Mouse (Mus musculus) midbrain, embryonic 14.5 days (tissue): ENCODE measurements around the gene Psmd9. TPM values are rescaled to one million over a fixed set of nuclear protein-coding genes. Genes with fewer than 3 reads are reported as not detected.
"Not testable (repeated sequence)": the region's sequence is repeated elsewhere in the genome, so short reads cannot be mapped to it uniquely, and the experiment has no call there.

Experiments
- ATAC-seq: fragments of 200-750 bp; cut with Nextera tagmentation; 2 replicates; pipeline ENCODE4 v1.8.0; 2017; ENCODE audit warnings: moderate number of reproducible peaks, moderate library complexity; ENCODE audit not compliant: low FRiP score, low TSS enrichment
- DNase-seq: peaks from one replicate; pipeline ENCODE4 v3.0.0-alpha.2; 2015
- H3K27ac ChIP-seq: fragments of 300-500 bp; sonication (generic); replicated peaks from 2 replicates; pipeline ENCODE4 v1.5.1; 2014; ENCODE audit warnings: mild to moderate bottlenecking, low read depth, low read length, moderate library complexity
- H3K27me3 ChIP-seq: fragments of 300-500 bp; sonication (generic); 2 replicates; pipeline ENCODE4 v1.6.1; 2014; ENCODE audit warnings: low read length, control low read depth, mixed read lengths; ENCODE audit not compliant: control insufficient read depth, insufficient read depth
- H3K36me3 ChIP-seq: fragments of 300-500 bp; sonication (generic); 2 replicates; pipeline ENCODE4 v1.6.1; 2014; ENCODE audit warnings: low read length, control low read depth; ENCODE audit not compliant: control insufficient read depth, insufficient read depth
- H3K4me1 ChIP-seq: fragments of 300-500 bp; sonication (generic); 2 replicates; pipeline ENCODE4 v1.6.1; 2014; ENCODE audit warnings: mild to moderate bottlenecking, antibody characterized with exemption, low read length, control low read depth; ENCODE audit not compliant: control insufficient read depth, insufficient read depth
- H3K4me2 ChIP-seq: fragments of 300-500 bp; sonication (generic); 2 replicates; pipeline ENCODE4 v1.6.1; 2014; ENCODE audit warnings: mild to moderate bottlenecking, low read length, moderate library complexity
- H3K4me3 ChIP-seq: fragments of 300-500 bp; sonication (generic); replicated peaks from 2 replicates; pipeline ENCODE4 v1.5.1; 2014; ENCODE audit warnings: low read depth, low read length
- H3K9ac ChIP-seq: fragments of 300-500 bp; sonication (generic); replicated peaks from 2 replicates; pipeline ENCODE4 v1.6.1; 2014; ENCODE audit warnings: mild to moderate bottlenecking, low read length, moderate library complexity
- H3K9me3 ChIP-seq: fragments of 300-500 bp; sonication (generic); 2 replicates; pipeline ENCODE4 v1.6.1; 2016; ENCODE audit warnings: low read length, control low read depth, mixed read lengths; ENCODE audit not compliant: control insufficient read depth
- WGBS: fragments of 180-500 bp; shearing (Covaris S2); extraction: QIAGEN DNeasy Blood & Tissue Kit; methylation state at CpG from one replicate; pipeline ENCODE4 v1.1.7; 2014; 5-methylcytosine and 5-hydroxymethylcytosine counted together
- polyA plus RNA-seq: library from polyadenylated mRNA; unstranded; fragments of >200 nt; fragmentation: Nextera tagmentation; extraction: Ambion mirVana; gene quantifications from 2 replicates; pipeline ENCODE4 v1.2.1, GENCODE M21; 2014

Gene Psmd9
- polyA plus RNA-seq, 1 experiment from 2014 or later, result 51.3 TPM

DNA sequence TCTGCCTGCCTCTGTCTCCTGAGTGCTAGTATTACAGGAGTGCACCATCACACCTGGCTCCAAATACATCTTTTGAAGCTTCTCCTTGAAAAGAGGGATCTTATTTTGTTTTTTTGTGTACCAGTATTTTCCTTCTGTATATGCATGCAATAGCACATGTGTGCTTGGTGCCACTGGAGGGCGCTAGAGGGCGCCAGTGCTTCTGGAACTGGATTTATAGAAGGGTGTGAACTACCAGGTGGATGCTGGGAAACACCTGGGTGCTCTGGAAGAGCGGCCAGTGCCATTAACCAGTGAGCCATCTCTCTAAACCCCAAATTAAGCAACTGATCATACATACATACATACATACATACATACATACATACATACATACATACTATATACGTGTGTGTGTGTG is 33.6 kb downstream of the Psmd9 start:
- not testable (repeated sequence) for H3K9ac ChIP-seq, ATAC-seq, H3K4me2 ChIP-seq, H3K36me3 ChIP-seq, DNase-seq, H3K4me3 ChIP-seq, H3K4me1 ChIP-seq, H3K9me3 ChIP-seq, H3K27me3 ChIP-seq, H3K27ac ChIP-seq
- WGBS, result 58% methylated on average over 3 of the region's 4 CpGs

DNA sequence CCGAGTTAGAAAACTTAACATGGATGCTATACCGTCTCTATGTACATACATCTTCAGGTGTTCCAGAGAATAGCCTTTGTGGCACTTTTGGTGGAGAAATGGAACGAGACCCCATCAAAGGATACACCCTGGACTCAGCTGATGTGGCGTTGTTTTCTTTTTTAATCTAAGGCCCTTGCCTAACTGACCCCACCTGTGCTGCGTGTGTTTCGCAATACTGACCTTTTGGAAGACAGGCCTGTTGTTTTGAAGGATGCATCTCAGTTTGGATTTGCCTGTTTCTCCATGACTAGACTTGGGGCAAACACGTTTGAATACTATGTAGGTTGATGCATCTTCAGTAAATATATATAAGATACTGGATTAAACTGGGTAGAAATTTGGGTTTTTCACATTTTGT is 34.4 kb downstream of the Psmd9 start:
- not testable (repeated sequence) for H3K27me3 ChIP-seq, DNase-seq, H3K4me1 ChIP-seq, H3K36me3 ChIP-seq, H3K9me3 ChIP-seq, H3K4me3 ChIP-seq, H3K4me2 ChIP-seq, H3K27ac ChIP-seq, ATAC-seq, H3K9ac ChIP-seq
- WGBS, result 86% methylated on average over 7 of the region's 7 CpGs

GRCm38 (mm10) chr5:123222346-123223050 is 53.3 kb downstream of the Psmd9 start:
- H3K27ac ChIP-seq, H3K9ac ChIP-seq, H3K27me3 ChIP-seq, H3K4me3 ChIP-seq, H3K36me3 ChIP-seq, H3K4me1 ChIP-seq, H3K4me2 ChIP-seq, ATAC-seq, H3K9me3 ChIP-seq, DNase-seq: not testable (repeated sequence)
- WGBS, result 83% methylated on average over 3 of the region's 5 CpGs

DNA sequence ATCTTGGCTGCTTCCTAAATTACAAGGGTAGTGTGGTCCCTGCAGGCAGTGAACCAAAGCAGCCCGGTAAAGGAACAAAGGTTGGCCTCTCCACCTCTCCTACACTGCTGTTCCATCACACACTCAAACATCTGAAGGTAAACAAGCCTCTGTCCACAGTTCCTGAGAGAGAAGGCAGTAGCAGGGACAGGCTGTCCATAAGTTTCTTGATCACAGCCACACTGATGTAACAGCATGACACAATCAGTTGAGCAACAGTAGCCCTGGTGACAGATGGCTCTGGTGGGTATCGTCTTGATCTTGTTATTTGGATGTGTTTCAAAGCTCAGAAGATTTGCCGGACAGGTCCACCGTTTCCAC is 53.8 kb downstream of the Psmd9 start:
- no peak overlapping the region for H3K9ac ChIP-seq
- H3K27me3 ChIP-seq, result no peaks in the 10 kb centered on the region
- no peaks in the 10 kb centered on the region for H3K9me3 ChIP-seq
- no peak overlapping the region for H3K4me3 ChIP-seq
- DNase-seq (no peak), ATAC-seq (no peak)
- WGBS, result 86% methylated on average over 4 of the region's 4 CpGs
- H3K4me1 ChIP-seq, result no peaks in the 10 kb centered on the region
- H3K27ac ChIP-seq, result no peak overlapping the region
- H3K4me2 ChIP-seq, result no peak overlapping the region
- no peaks in the 10 kb centered on the region for H3K36me3 ChIP-seq

GRCm38 (mm10) chr5:123223861-123224260 is 54.6 kb downstream of the Psmd9 start:
- H3K4me3 ChIP-seq, H3K9me3 ChIP-seq, ATAC-seq, H3K36me3 ChIP-seq, H3K27me3 ChIP-seq, H3K27ac ChIP-seq, DNase-seq, H3K4me1 ChIP-seq, H3K4me2 ChIP-seq, H3K9ac ChIP-seq: not testable (repeated sequence)
- WGBS, result 57% methylated on average over 6 of the region's 6 CpGs

DNA sequence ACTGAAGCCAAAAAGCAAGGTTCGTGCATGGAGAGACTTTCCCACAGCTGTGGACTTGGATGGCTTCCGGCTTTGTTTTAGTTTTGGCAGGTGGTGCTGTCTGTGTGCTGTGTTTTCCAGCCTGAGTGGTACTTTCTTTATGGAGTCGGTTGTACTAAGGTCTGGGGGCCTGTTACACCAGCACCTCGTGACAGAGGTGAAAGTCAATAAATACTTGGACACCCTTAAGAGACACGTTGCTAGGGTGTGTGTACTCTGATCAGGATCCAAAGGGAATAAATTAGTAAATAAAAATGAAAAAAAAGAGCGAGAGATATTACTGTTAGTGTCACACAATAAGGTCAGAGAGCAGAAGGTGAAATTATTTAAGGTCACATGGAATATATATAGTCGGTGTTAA is 57.6 kb downstream of the Psmd9 start:
- H3K4me3 ChIP-seq, result no peak overlapping the region
- no peak overlapping the region for H3K9ac ChIP-seq
- 89% methylated on average over 7 of the region's 7 CpGs for WGBS
- DNase-seq, result no peak
- H3K9me3 ChIP-seq, result no peaks in the 10 kb centered on the region
- no peaks in the 10 kb centered on the region for H3K27me3 ChIP-seq
- 0 out of 2 replicates have a peak, but pooled peaks cover 3% of the 10 kb centered on the region for H3K36me3 ChIP-seq
- peaks cover 7% of the 10 kb centered on the region; the same call in 1 of the 2 replicates for H3K4me1 ChIP-seq
- H3K4me2 ChIP-seq, result no peak overlapping the region
- ATAC-seq, result no peak
- H3K27ac ChIP-seq, result no peak overlapping the region

DNA sequence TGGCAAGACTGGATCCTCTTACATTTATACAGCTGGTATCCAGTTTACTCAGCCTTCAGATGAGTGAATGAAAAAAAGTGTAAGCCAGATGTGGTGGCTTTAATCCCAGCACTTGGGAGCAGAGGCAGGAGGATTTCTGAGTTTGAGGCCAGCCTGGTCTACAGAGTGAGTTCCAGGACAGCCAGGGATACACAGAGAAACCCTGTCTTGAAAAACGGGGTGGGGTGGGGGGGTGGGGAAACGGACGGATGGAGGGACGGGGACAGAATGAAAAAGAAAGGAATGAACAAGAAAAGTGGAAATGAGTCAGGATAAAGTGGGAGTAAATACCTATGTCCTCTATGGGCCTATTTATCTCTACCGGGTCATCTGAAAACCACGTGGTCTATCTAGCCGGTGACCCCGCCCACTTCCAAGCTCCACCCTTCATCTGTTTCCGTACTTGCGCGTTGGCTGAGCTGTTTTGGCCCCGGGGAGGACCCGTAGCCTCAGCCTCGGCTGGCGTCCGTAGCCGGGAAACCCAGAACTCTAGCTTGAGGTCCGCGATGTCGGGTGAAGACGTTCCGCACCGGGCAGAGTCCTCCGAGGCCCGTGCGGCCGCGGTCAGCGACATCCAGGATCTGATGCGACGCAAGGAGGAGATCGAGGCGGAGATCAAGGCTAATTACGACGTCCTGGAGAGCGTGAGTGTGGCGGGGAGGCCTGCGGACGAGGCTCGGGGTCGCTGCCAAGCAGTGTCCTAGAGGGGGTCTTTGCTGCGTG is 58.7 kb downstream of the Psmd9 start:
- H3K36me3 ChIP-seq, result 0 out of 2 replicates have a peak, but pooled peaks cover 3% of the 10 kb centered on the region
- peaks cover 7% of the 10 kb centered on the region; the same call in 1 of the 2 replicates for H3K4me1 ChIP-seq
- peak overlapping the region; percentile 72 for H3K9ac ChIP-seq
- no peaks in the 10 kb centered on the region for H3K27me3 ChIP-seq
- ATAC-seq (peak; percentile 79), DNase-seq (peak; percentile 97)
- H3K27ac ChIP-seq, result no peak overlapping the region
- peak overlapping the region; percentile 74 for H3K4me3 ChIP-seq
- H3K9me3 ChIP-seq, result no peaks in the 10 kb centered on the region
- 2% methylated on average over 42 of the region's 42 CpGs for WGBS
- H3K4me2 ChIP-seq, result peak overlapping the region; percentile 82

DNA sequence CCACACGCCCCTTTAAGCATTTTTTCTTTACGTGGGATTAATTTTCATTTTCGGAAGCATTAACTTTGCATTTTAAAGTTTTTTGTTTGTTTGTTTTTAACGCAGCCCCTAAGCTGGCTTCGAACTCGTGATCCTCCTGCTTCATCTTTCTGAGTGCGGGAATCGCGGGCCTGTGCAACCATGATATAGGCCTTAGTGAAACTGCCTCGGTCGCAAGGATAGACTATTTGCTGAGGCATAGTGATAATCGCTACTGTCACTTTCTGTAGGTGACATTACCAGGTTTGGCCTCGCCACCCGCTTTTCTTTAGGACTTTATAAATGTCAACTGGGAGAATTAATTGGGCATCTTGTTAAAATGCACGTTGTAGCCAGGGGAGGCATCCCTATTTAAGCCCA is 59.3 kb downstream of the Psmd9 start:
- Histone ChIP-seq H3K27ac (no peak overlapping the region), H3K4me3 (peak overlapping the region; percentile 74), H3K27me3 (no peaks in the 10 kb centered on the region), H3K36me3 (0 out of 2 replicates have a peak, but pooled peaks cover 3% of the 10 kb centered on the region), H3K9me3 (no peaks in the 10 kb centered on the region), H3K4me2 (peak overlapping the region; percentile 82), H3K4me1 (peaks cover 7% of the 10 kb centered on the region; the same call in 1 of the 2 replicates), H3K9ac (peak overlapping the region; percentile 72)
- DNase-seq, result no peak
- no peak for ATAC-seq
- 7% methylated on average over 15 of the region's 15 CpGs for WGBS
